Mouse (Mus musculus) cerebellum, adult 2 months (tissue): ENCODE measurements around the gene Dnah14.

Experiments used
- CTCF ChIP-seq: fragments of 200-500 bp; IDR thresholded peaks from 2 replicates; pipeline ENCODE4 v1.5.1; 2011; ENCODE audit warnings: low read depth, mild to moderate bottlenecking, control low read depth, low read length, moderate library complexity, borderline replicate concordance; ENCODE audit not compliant: insufficient read depth
- POLR2A ChIP-seq: fragments of 200-500 bp; IDR thresholded peaks from 2 replicates; pipeline ENCODE4 v1.6.1; 2011; ENCODE audit warnings: low read length, control low read depth, borderline replicate concordance; ENCODE audit not compliant: insufficient read depth

- TF ChIP-seq CTCF (no peak), POLR2A (no peak)
These were observed 256.8 kb downstream of the Dnah14 start for GRCm38 (mm10) chr1:181833143-181833542.
